Mouse (Mus musculus) ES-CJ7 (cell line): ENCODE measurements at regions not wholly inside any gene's neighbourhood (a gene's known extent, or its start where the extent isn't known, plus 50 kb on each side); places are given as distances from the start of the nearest gene placed in this dataset.

Experiments
- DNase-seq: peaks from one replicate; pipeline ENCODE4 v3.0.0; 2011; ENCODE audit warnings: low read depth, low spot score

DNA sequence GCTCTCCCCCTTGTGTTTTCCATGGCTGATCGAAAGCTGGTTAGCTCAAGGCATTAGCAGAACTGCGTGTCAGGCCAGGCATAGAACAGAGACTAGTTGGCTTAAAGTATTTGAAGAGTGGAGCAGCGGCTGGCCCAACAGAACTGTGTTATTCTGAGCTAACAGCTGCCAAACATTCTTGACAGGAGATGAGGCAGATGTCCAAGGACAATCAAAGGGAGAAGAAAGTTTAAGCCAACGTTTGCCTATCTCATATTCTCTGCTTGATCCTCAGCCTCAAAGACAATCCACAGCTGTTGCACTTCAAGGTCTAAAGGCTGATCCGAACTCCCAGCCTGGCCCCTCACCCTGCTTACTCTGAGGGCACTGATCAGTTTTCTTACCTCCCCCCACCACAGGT, 401.2 kb upstream of the Nr2f2 start:
- no peak for DNase-seq

DNA sequence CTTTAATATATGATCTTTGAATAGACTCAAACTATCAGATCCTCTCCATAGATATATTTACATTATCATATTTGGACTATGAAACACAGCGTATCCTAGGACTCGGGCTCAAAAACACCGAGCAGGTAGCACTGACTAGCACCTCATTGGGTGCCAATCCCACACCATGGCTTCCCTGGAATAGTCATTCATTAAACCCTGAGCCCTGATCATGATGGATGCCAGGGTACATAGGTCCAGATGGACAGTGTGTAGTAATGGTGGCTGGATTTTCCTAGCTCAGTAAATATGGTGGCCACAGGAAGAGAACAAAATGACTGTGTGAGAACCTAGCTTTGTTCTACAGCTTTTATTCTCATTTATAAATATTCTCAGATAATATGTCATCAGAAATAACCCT, 390.1 kb upstream of the Nr2f2 start:
- no peak for DNase-seq

- DNase-seq: peak; percentile 39
Observed at GRCm38 (mm10) chr7:70754826-70755225, 388.3 kb upstream of the Nr2f2 start.

DNA sequence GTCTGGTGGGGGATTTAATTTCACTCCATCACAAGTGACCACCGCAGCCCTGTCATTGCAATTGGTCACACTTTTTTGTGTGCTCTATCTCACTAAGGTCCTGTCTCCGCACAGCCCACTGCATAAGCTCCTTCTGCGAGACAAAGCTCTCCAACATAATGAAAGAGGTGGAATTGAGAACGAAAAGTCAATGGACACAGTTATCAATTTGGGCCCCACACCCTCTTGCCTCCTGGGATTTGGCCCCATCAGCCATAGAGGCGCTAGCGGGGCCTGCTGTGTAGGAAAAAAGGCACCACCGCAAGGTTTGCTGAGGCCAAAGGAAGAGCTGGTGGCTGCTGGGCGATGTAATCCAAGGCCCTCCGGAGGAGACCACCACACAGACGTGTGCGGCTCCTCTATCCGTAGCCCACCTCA, 386.3 kb upstream of the Nr2f2 start:
- no peak for DNase-seq

DNA sequence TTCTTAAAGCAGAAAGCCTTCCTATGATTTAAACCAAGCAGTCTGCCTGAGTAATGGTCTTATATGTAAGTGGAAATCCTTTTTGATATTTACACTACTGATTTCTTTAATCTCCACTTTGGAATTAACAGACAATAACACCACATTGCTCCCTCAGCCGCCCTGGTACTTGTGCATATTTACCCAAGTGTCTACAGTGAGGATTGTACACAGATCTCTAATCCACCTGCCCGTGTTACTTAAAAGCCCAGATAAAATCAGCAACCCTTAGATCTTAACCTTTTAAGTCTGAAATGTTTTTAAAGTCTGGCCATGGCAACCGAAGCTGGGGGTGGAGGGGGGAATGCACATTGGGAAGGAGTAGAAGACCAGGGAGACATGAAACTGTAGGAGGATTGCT, 382.3 kb upstream of the Nr2f2 start:
- DNase-seq: no peak

- no peak for DNase-seq
Observed at GRCm38 (mm10) chr7:70748345-70748744, 381.8 kb upstream of the Nr2f2 start.

DNA sequence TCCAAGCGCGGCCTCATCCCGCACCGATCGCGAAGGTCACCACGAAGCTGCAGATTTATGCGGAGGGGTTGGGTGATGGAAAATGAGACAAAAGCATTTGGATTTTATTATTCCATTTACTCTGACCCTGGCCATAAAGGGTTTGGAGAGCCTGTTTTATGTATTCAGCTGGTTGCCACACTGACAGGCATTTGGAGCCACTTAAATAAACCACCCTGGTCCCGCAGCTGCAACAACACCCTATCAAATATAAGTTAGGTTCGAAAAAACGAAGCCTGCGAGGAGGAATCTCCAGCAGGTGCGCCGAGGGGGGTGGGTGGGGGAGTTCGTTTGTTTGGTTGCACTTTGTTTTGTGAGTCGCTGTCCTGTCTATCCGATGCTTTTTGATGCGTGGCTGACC, 377.8 kb upstream of the Nr2f2 start:
- DNase-seq: no peak

- no peak for DNase-seq
Observed at GRCm38 (mm10) chr7:70735591-70735990, 369.1 kb upstream of the Nr2f2 start.

- DNase-seq: no peak
Observed at GRCm38 (mm10) chr7:70733501-70733900, 367.0 kb upstream of the Nr2f2 start.

GRCm38 (mm10) chr7:70729896-70730295, 363.4 kb upstream of the Nr2f2 start:
- DNase-seq: no peak

DNA sequence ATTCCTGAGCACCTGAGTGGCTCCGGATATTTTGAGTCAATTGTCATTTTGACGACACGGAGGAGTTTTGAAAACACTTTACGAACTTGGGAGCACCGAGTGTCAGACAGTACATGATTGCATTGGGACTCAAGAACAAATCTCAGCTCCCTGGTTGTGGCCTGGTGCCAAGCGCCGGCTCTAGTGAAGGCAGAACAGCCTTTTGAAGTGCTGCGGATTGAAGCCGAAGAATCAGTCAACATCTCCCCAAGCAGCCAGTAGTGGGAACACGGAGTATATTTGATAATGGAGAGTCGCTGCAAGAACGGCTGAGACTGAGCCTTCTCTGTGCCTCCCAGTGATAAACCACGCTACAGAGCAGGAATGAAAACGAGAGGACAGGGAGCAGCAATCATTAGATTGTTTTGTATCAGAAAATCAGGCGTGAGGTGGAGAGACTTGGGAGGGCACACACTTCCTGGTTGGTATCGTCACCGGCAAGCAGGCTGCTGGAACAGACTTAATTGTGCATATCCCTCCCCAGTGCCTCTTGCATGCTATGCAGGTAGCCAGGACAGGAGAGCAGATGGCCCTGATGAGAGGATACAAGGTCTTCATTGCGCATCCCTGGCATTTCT, 351.7 kb upstream of the Nr2f2 start:
- DNase-seq: no peak

DNA sequence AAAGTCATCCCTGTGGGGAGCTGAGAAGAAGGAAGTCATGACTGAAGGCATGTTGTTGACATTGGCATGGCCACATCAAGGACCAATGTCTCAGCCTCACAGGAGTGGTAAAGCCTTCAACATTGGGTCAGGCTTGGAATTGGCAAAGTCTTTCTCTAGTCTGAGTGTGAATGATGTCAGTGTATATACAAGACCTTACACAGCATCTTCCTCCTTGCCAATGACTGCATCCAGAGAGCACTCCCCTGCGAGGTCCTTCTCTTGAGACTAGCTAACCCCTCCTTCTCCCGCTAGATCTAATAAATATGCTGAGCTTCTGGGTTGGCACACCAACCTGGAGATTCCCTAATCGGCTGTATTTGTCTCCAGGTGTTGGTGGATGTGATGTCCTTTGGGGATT, 351.1 kb upstream of the Nr2f2 start:
- no peak for DNase-seq

DNA sequence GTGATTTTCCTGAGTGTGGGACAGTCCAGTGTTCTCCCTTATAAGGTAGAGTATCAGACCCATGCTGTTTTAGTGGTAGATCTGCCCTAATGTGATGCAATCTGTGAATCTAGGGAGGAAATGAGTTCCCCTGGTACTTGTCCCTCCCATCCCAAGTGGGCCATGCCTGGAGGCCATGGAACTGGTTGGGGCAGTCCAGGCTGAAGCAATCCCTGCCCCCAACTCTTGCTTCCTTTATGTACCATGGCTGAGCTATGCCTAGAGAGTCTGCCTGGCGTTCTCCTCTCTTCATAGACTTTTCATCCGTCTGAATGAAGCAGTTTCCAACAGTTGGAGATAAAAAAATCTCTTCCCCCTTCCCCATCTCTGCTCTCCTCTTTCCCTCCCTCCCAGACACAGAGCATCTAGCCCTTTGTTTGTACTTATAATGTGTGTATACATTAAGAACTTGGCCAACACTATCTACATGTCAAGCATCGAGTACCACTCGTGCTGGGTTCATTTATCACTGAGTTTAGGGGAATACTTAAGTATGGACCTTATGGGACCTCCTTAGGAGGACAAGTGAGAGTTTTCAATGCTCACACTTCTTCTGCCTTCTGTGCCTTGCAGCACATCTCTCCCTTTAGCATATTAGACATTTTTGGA, 350.4 kb upstream of the Nr2f2 start:
- no peak for DNase-seq

DNA sequence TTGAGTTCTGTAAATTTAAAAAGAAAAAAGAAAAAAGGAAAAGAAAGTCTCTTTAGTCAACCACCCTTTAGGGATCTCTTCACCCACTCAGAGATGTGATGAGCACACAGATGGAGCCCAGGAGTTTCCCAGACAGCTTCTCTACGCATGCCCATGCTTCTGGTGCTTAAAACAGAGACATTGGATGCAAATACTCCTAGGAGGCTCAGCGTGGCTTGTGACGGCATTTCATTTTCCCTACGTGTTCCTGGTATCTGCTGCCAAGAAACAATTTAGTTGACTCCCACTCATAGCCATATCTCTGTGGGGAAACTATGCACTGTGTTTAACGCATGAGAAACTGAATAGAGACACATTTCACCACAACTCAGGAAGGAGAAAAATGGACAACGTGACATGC, 345.6 kb upstream of the Nr2f2 start:
- DNase-seq: no peak

GRCm38 (mm10) chr7:70706281-70706680, 339.7 kb upstream of the Nr2f2 start:
- no peak for DNase-seq

- DNase-seq: no peak
Observed at GRCm38 (mm10) chr7:70703784-70704183, 337.2 kb upstream of the Nr2f2 start.

GRCm38 (mm10) chr7:70700461-70700860, 333.9 kb upstream of the Nr2f2 start:
- DNase-seq: no peak

- DNase-seq: no peak
Observed at GRCm38 (mm10) chr7:70699391-70699790, 332.9 kb upstream of the Nr2f2 start.

- DNase-seq: no peak
Observed at GRCm38 (mm10) chr7:70698986-70699385, 332.5 kb upstream of the Nr2f2 start.

DNA sequence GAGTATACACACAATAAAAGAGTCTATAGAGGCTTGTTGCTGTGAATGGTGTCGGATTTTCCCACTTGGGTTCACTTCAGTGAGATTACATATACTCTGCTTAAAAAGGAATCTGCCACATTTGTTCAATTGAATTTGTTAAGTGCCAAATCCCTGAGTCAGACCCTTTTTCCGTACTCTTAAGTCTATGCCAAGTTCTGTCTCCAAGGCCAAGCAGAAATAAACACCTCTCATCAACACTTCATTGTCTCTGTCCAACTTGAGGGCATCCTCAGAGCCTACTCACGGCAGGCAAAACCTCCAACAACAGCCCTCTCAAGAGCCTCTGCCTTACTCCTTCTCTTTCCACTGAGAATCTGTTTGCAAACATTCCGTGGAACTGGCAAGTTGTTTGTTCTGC, 325.6 kb upstream of the Nr2f2 start:
- DNase-seq: no peak

DNA sequence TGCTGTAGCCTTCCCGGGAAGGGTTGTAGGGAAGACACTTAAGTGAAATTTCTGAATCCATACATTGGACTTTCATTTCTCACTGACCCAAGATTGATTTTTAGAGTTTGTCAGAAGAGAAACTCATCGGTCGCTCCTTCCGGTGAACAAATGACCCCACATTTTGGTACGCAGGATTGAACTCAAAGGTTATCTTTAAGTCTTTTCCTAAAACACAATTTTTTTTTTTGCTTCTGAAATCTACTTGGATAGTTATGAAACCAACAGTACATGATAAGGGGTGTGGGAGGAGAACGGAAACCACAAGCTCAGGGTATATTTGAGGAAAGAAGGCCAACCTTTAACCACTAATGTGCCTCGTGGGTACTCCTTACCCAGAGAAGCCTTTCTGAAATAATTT, 324.3 kb upstream of the Nr2f2 start:
- DNase-seq: no peak

GRCm38 (mm10) chr7:70669065-70669464, 302.5 kb upstream of the Nr2f2 start:
- no peak for DNase-seq

DNA sequence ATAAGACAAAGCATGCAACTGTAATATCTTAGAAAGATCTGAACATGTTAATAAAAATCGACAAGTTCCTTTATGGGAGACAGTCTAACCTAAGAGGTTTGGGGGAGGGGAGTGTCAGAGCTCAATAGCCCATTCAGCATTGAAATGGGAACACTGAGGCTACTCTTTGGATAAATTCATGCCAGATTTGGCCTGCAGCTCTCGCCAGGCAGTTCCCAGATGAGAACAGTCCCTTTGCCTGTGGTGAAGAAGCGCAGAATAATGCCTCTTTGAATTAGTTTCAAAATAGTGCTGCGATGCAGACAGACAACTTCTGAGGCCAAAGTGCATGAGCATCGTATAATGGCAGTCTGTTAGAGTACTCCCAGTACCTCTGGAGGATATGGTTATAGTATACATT, 293.6 kb upstream of the Nr2f2 start:
- DNase-seq: no peak
